Mouse (Mus musculus) left cerebral cortex, postnatal 36 days (tissue): ENCODE measurements around the gene Slc6a18. TPM values are rescaled to one million over a fixed set of nuclear protein-coding genes. Genes with fewer than 3 reads are reported as not detected.
A peak's percentile ranks its signal among the peaks of the same experiment; 100 is the strongest.
"Not testable (repeated sequence)": the region's sequence is repeated elsewhere in the genome, so short reads cannot be mapped to it uniquely, and the experiment has no call there.

ENCODE experiments used
- DNase-seq, 2 experiments: peaks; one replicate each; pipeline ENCODE4 v3.0.0; 2021 to 2022; ENCODE audit warnings: low spot score in 2 of 2, mixed read lengths in 1 of 2
- intact Hi-C: fragments of 180-260 bp; cut with DNase I; formaldehyde crosslinking; loops from one replicate; pipeline ENCODE4 v1.15.1; 2025
- total RNA-seq, 2 experiments: library from RNA; stranded (reverse); gene quantifications; 2 replicates each; pipeline ENCODE4 v1.2.3; 2021

The Slc6a18 gene
- not detected for total RNA-seq

- DNase-seq: no peak
- intact Hi-C loops: no loop called here
These were observed at the start of gene Slc6a18 for GRCm38 (mm10) chr13:73677853-73678252. Gene Slc6a18 (minus strand): TSS chr13:73678023.

- intact Hi-C loops: no loop called here
- no peak for DNase-seq
These were observed 47.5 kb upstream of the Slc6a18 start for GRCm38 (mm10) chr13:73725315-73725714.

- intact Hi-C loops: no loop called here
- peak in 1 of 2 experiments; percentile 19 for DNase-seq
These were observed 45.4 kb upstream of the Slc6a18 start for GRCm38 (mm10) chr13:73723081-73723668.

- intact Hi-C loops: no loop called here
- no peak for DNase-seq
These were observed 42.4 kb upstream of the Slc6a18 start for GRCm38 (mm10) chr13:73720241-73720640.

DNA sequence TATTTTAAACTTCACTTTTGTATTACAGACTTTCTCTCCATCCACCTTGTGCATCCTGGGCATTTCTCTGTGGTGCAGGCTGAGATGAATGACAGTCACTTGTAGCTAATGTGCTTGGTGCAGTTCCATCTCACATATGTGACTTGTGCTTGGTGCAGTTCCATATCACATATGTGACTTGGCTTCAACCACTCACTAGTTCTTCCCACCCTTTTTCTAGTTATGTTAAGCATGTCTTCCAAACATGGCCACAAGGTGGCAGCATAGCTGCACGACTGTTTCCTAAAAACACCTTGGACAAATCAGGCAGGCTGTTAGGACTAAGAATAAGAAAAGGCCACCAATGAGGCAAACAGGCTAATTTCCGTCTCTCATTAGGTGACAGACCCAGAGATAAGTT is 40.4 kb upstream of the Slc6a18 start:
- intact Hi-C loops: loop anchor here (2.0 to 10.0 kb wide), 4 partner anchors 103 to 587 kb away; no protein-coding TSS in a partner anchor

GRCm38 (mm10) chr13:73714020-73714419 is 36.2 kb upstream of the Slc6a18 start:
- no peak for DNase-seq
- intact Hi-C loops: loop anchor here (5.0 to 10.0 kb wide), 3 partner anchors 67 to 591 kb away; no protein-coding TSS in a partner anchor

More for the DNA sequence above, 40.4 kb upstream of the Slc6a18 start:
- peak; percentile 74 to 82 for DNase-seq

- intact Hi-C loops: loop anchor here (5.0 to 10.0 kb wide), 3 partner anchors 66 to 592 kb away; no protein-coding TSS in a partner anchor
- DNase-seq: no peak
These were observed 35.4 kb upstream of the Slc6a18 start for GRCm38 (mm10) chr13:73713204-73713603.

GRCm38 (mm10) chr13:73712228-73712627 is 34.4 kb upstream of the Slc6a18 start:
- intact Hi-C loops: loop anchor here (5.0 to 10.0 kb wide), 3 partner anchors 65 to 593 kb away; no protein-coding TSS in a partner anchor
- DNase-seq: no peak

- DNase-seq: no peak
- intact Hi-C loops: loop anchor here (5.0 to 10.0 kb wide), 3 partner anchors 65 to 593 kb away; no protein-coding TSS in a partner anchor
These were observed 34.0 kb upstream of the Slc6a18 start for GRCm38 (mm10) chr13:73711803-73712202.

DNA sequence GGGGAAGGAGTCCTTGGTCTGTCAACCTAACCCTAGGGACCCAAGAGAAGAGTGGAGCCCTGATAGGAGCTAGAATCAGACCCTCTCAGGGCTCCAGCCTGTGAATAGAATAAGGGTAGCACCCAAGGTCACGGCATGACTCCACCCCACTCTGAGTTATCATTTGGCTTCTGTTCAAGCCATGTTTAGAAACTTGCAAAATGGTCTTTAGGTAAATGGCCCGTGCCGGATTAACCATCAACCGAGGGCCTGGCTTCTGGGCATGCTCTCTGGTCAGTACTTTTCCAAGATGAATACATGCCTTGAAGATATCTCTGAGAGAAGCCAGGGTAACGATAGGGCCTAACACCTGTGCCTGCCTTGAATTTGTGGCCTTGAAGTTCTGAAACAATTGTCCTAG is 33.4 kb upstream of the Slc6a18 start:
- intact Hi-C loops: loop anchor here (5.0 to 10.0 kb wide), 3 partner anchors 64 to 594 kb away; no protein-coding TSS in a partner anchor

DNA sequence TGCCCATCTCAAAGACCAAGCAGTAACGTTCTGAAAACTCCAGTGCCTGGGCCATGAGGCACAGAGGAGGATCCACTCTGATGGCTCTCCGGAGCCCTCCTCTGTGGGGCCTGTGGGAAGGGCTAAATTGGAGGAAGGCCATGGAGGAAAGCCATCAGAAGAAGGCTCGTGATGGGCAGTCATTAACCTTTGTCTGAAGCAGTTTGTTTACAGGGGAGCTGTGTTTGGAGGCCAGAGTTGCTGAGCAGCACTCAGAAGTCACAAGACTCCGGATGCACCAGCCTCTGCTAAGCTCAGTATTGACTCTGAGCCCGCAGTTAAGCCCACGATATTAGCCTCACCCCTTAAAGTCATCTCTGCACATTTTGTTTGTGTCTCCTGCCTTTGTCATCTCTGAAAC is 31.7 kb upstream of the Slc6a18 start:
- DNase-seq: no peak
- intact Hi-C loops: no loop called here

More for the DNA sequence above, 33.4 kb upstream of the Slc6a18 start:
- DNase-seq: no peak

DNA sequence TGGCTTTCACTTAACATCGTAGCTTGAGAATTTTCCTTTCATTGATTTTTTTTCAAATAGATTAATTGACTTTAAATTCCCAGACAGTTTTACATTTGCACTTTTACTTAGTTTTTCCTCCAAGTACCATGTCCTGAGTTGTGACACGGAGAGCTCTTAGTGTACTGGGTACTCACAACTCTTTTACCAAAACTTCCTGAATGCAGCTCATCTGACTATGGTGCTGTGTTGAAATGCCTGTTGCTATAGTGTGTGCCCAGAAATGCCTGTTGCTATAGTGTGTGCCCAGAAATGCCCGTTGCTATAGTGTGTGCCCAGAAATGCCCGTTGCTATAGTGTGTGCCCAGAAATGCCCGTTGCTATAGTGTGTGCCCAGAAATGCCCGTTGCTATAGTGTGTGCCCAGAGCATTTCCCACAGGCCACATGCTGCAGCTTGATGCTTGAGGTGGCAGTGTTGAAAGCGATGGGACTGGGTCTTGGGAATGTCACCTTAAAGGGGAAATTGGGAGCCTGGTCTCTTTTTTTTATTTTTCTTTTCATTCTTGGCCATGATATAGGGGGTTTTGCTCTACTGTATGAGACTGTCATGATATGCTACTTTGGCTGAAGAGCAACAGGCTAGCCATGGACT is 27.0 kb upstream of the Slc6a18 start, which contains the start of gene Slc6a19:
Slc6a19 (minus strand) TSS at position 172 of the 632 bp plus-strand sequence.
- DNase-seq: no peak
- intact Hi-C loops: no loop called here

GRCm38 (mm10) chr13:73703486-73703885 is 25.7 kb upstream of the Slc6a18 start:
- DNase-seq, intact Hi-C loops: not testable (repeated sequence)

DNA sequence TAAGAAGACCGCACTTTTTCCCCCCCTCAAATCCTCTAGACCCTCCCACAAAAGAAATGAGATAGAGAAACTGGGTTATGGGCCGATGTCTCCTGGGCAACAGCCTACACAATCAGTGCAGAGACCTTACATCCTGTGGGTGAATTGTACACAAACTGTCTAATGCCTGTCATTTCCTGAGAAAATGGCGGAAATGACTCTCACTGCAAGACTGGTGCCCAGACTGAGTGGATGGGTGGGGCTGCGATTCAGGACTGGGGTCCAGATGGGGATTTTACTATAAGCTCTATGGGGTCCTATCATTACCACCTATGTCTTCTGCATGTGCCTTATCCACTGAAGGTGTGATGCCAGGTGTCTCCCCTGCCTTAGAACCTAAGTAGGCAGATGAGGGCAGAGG is 25.0 kb upstream of the Slc6a18 start:
- intact Hi-C loops: no loop called here
- no peak for DNase-seq

GRCm38 (mm10) chr13:73701161-73701883 is 23.5 kb upstream of the Slc6a18 start:
- intact Hi-C loops: no loop called here
- no peak for DNase-seq

GRCm38 (mm10) chr13:73700554-73700953 is 22.7 kb upstream of the Slc6a18 start:
- intact Hi-C loops: no loop called here
- DNase-seq: no peak

DNA sequence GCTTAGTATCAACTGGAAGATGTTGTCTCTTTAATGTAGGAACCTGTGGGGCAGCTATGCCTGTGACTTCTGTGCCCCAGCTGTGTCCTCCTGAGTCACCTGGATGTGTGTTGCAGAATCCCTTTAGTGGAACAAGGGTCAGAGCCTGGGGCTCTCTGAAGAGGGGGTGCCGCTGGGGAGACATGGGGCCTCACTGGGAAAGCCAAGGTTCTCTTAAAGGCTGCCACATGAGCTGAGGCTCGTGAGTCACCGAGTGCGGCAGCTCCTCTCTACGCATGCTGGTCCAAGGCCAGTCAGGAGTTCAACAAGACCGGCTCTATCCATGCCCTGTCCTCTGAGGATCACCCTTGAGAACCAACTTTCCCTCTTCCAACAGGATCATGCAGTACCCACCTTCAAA is 21.9 kb upstream of the Slc6a18 start:
- intact Hi-C loops: loop anchor here (10.0 kb wide), 1 partner anchor 185 kb away; no protein-coding TSS in a partner anchor

GRCm38 (mm10) chr13:73696529-73696928 is 18.7 kb upstream of the Slc6a18 start:
- intact Hi-C loops: loop anchor here (10.0 kb wide), 1 partner anchor 182 kb away; no protein-coding TSS in a partner anchor
- DNase-seq: no peak

More for the DNA sequence above, 21.9 kb upstream of the Slc6a18 start:
- no peak for DNase-seq

DNA sequence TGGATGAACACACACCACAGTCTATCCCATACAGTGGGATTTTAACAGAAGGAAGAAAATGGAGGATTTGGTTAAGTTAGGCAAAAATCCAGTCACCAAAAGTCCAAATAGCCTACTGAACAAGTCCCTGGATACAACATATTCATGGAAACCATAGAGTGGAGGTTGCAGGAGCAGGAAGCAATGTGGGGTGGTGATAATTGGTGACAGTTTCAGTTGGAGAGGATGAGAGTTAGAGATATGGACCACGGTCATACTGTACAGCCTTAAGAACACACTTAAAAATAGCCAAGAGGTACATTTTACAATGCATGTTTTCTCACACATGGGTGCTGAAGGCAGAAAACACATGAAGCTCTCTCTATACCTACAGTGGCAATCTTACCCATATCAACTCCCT is 17.1 kb upstream of the Slc6a18 start:
- no peak for DNase-seq
- intact Hi-C loops: loop anchor here (5.0 to 10.0 kb wide), 2 partner anchors 48 to 180 kb away; no protein-coding TSS in a partner anchor

DNA sequence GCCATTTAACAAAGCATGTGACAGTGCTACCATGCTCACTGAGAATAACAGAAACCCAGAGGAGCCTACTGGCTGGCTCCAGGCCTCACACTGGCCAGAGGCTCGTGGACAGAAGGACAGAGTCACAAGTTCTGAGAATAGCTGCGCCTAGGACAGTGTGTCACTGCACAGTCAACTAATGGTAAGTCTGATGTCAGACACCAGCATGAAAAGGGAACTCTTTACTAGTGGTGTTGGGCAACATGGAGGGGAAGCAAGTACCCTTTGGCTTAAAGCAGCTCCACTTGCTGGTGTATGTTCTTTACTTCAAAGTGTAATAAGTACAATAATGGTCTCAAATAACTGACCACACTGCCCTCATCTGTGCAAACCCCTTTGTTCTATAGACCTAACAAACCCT is 15.5 kb upstream of the Slc6a18 start:
- intact Hi-C loops: loop anchor here (5.0 to 10.0 kb wide), 2 partner anchors 46 to 179 kb away; no protein-coding TSS in a partner anchor
- DNase-seq: no peak
